Mouse (Mus musculus) embryonic facial prominence, embryonic 13.5 days (tissue): ENCODE results near the gene Allc. TPM values are rescaled to one million over a fixed set of nuclear protein-coding genes. Genes with fewer than 3 reads are reported as not detected.

Source experiments
- ATAC-seq: fragments of 200-750 bp; cut with Nextera tagmentation; 2 replicates; pipeline ENCODE4 v1.8.0; 2017; ENCODE audit warnings: low read depth; ENCODE audit not compliant: insufficient number of reproducible peaks, insufficient read depth, low FRiP score, low TSS enrichment
- H3K27ac ChIP-seq: fragments of 300-500 bp; sonication (generic); 2 replicates; pipeline ENCODE4 v1.5.1; 2015; ENCODE audit warnings: moderate library complexity, mild to moderate bottlenecking, inconsistent platforms
- H3K27me3 ChIP-seq: fragments of 300-500 bp; sonication (generic); 2 replicates; pipeline ENCODE4 v1.6.1; 2015; ENCODE audit warnings: mild to moderate bottlenecking, inconsistent platforms
- H3K36me3 ChIP-seq: fragments of 300-500 bp; sonication (generic); 2 replicates; pipeline ENCODE4 v1.6.1; 2015; ENCODE audit warnings: mild to moderate bottlenecking, inconsistent platforms
- H3K4me1 ChIP-seq: fragments of 300-500 bp; sonication (generic); 2 replicates; pipeline ENCODE4 v1.6.1; 2015; ENCODE audit warnings: inconsistent platforms
- H3K4me2 ChIP-seq: fragments of 300-500 bp; sonication (generic); 2 replicates; pipeline ENCODE4 v1.6.1; 2015; ENCODE audit warnings: moderate library complexity, mild to moderate bottlenecking, inconsistent platforms
- H3K4me3 ChIP-seq: fragments of 300-500 bp; sonication (generic); 2 replicates; pipeline ENCODE4 v1.5.1; 2015; ENCODE audit warnings: mild to moderate bottlenecking, inconsistent platforms
- H3K9ac ChIP-seq: fragments of 300-500 bp; sonication (generic); 2 replicates; pipeline ENCODE4 v1.6.1; 2015; ENCODE audit warnings: mild to moderate bottlenecking, inconsistent platforms
- H3K9me3 ChIP-seq: fragments of 300-500 bp; sonication (generic); 2 replicates; pipeline ENCODE4 v1.6.1; 2016; ENCODE audit warnings: inconsistent platforms
- WGBS: fragments of 180-500 bp; shearing (Covaris S2); methylation state at CpG from one replicate; pipeline ENCODE4 v1.1.7; 2015; ENCODE audit warnings: mixed read lengths; 5-methylcytosine and 5-hydroxymethylcytosine counted together
- polyA plus RNA-seq: library from polyadenylated mRNA; unstranded; fragments of >200 nt; fragmentation: Nextera tagmentation; extraction: Ambion mirVana; gene quantifications from 2 replicates; pipeline ENCODE4 v1.2.1, GENCODE M21; 2015

Gene Allc
- polyA plus RNA-seq, 1 experiment from 2014 or later = not detected

- H3K27ac ChIP-seq = no peak overlapping the region
- no peak overlapping the region for H3K4me2 ChIP-seq
- H3K27me3 ChIP-seq = no peaks in the 10 kb centered on the region
- H3K9ac ChIP-seq = no peak overlapping the region
- peaks cover 13% of the 10 kb centered on the region for H3K4me1 ChIP-seq
- no peaks in the 10 kb centered on the region for H3K36me3 ChIP-seq
- WGBS = 54% methylated on average over 17 of the region's 17 CpGs
- H3K9me3 ChIP-seq = no peaks in the 10 kb centered on the region
- H3K4me3 ChIP-seq = no peak overlapping the region
- ATAC-seq = no peak; the same call in 1 of the 2 replicates
Observed at GRCm38 (mm10) chr12:28607546-28608305, 25.4 kb upstream of the Allc start.

DNA sequence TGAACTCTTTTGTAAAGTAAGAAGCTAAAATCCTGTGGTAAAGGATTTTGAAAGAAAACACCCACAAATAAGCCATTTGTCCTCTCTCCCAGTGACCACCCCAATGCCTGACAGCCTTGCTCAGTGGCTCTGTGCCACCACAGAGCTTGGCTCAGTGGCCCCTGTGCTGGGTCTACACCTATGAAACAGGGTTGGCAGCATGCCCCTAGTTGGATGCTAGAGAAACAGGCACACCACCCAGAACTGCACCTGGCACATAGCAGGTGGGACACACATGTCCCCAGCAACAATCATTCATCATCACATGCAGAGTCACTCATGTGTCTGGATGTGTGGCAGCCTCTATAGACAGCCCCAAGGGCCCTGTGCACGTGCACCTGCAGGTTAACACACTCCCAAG lies 21.2 kb upstream of the Allc start:
- Histone ChIP-seq H3K9me3 (no peaks in the 10 kb centered on the region), H3K4me1 (peaks cover 13% of the 10 kb centered on the region), H3K9ac (no peak overlapping the region), H3K4me3 (no peak overlapping the region), H3K27ac (no peak overlapping the region), H3K36me3 (no peaks in the 10 kb centered on the region), H3K27me3 (no peaks in the 10 kb centered on the region), H3K4me2 (no peak overlapping the region)
- no peak for ATAC-seq
- 59% methylated on average over 1 of the region's 1 CpGs for WGBS

DNA sequence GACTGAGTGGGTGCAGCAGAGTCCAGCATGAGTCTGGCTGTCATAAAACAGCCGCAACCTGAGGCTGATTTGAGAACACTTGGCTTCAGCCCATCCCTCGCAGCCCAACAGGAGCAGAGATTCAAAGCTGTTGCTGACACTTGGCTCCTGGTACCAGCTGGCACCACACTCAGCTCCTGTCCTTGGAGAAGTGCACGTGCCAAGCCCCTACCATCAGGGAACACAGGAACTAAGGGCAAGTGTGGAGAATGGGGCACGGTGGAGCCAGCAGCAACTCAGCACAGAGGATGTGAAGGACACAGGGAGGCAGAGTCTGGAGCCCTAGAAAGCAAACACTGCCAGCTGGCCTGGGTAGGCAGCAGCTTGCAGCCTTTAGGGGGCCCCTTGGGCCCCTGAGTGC lies 19.9 kb upstream of the Allc start:
- no peak for ATAC-seq
- no peak overlapping the region for H3K9ac ChIP-seq
- 26% methylated on average over 4 of the region's 4 CpGs for WGBS
- H3K9me3 ChIP-seq = no peaks in the 10 kb centered on the region
- H3K27ac ChIP-seq = no peak overlapping the region
- no peaks in the 10 kb centered on the region for H3K27me3 ChIP-seq
- H3K4me2 ChIP-seq = no peak overlapping the region
- H3K36me3 ChIP-seq = no peaks in the 10 kb centered on the region
- 0 out of 2 replicates have a peak, but pooled peaks cover under 1% of the 10 kb centered on the region for H3K4me1 ChIP-seq
- H3K4me3 ChIP-seq = no peak overlapping the region

DNA sequence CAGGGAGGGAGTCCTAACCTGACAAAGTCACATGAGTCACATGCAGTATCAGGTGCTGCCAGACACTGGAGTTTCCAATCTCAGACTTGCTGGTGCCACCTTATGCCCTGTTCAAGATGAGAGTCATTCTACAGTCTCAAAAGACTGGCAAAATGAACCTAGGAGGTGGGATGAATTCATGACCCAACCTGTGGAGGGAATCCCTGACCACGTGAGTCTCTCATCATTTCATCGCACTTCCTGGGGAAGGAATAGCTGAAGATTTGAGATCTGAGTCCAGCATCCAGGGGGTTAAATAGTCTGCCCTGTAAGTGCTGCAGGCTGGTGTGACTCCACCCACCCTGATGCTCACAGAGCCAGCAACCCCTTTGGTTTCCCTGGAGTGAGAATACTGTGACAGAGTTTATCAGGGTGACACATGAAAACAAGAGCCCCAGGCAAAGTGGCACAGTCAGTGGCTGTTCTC lies 16.2 kb upstream of the Allc start:
- H3K4me1 ChIP-seq = no peaks in the 10 kb centered on the region
- no peak overlapping the region for H3K4me3 ChIP-seq
- WGBS = 44% methylated on average over 2 of the region's 2 CpGs
- no peaks in the 10 kb centered on the region for H3K36me3 ChIP-seq
- ATAC-seq = no peak
- no peaks in the 10 kb centered on the region for H3K9me3 ChIP-seq
- H3K4me2 ChIP-seq = no peak overlapping the region
- H3K27me3 ChIP-seq = no peaks in the 10 kb centered on the region
- no peak overlapping the region for H3K27ac ChIP-seq
- H3K9ac ChIP-seq = no peak overlapping the region

- 54% methylated on average over 3 of the region's 3 CpGs for WGBS
Observed at GRCm38 (mm10) chr12:28598110-28598509, 15.8 kb upstream of the Allc start.

DNA sequence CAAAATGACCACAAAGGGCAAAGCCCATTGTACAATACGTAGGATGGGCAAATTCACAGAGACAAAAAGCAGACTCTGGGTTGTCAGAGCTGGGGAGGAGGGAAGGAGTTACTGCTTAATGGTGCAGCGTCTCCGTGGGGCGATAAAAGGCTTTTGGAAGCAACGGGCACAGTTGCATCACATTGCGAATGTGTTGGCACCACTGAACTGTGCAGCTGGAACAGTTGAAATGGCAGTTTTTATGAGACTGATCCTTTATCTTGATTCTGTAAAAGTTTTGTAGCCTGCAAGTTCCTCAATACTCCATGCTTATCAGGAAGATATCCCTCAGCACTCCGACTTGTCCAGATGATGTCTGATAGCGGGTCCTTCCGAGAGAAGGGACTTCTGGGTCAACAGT lies 15.4 kb upstream of the Allc start:
- 87% methylated on average over 9 of the region's 9 CpGs for WGBS
- H3K4me3 ChIP-seq = no peak overlapping the region

More at GRCm38 (mm10) chr12:28598110-28598509, 15.8 kb upstream of the Allc start:
- H3K4me2 ChIP-seq = no peak overlapping the region
- no peaks in the 10 kb centered on the region for H3K27me3 ChIP-seq
- no peaks in the 10 kb centered on the region for H3K4me1 ChIP-seq
- H3K36me3 ChIP-seq = no peaks in the 10 kb centered on the region
- H3K4me3 ChIP-seq = no peak overlapping the region
- no peak overlapping the region for H3K27ac ChIP-seq
- no peak for ATAC-seq
- H3K9ac ChIP-seq = no peak overlapping the region
- H3K9me3 ChIP-seq = no peaks in the 10 kb centered on the region

DNA sequence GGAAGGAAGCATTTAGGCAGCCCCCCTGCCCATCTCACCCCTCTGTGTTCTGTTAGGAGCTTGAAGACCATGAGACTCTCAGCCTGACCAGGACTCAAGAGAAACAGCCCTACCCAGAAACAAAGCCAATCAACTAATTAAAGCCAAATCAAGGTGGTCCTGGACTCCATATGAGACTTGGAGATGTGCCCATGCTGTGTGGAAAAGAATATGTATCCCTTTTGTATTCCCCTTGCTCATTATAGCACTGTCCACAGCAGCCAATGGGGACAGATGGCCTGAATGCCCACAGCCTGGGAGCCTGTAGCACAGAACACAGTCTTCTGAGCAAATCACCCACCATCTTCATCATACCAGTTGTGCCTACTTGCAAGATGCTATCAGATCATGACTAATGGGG lies 14.5 kb upstream of the Allc start:
- Histone ChIP-seq H3K27ac (no peak overlapping the region), H3K4me2 (no peak overlapping the region), H3K27me3 (no peaks in the 10 kb centered on the region), H3K4me1 (no peaks in the 10 kb centered on the region), H3K4me3 (no peak overlapping the region), H3K9me3 (no peaks in the 10 kb centered on the region), H3K9ac (no peak overlapping the region), H3K36me3 (no peaks in the 10 kb centered on the region)
- no peak for ATAC-seq

More for the DNA sequence above, 15.4 kb upstream of the Allc start:
- Histone ChIP-seq H3K4me2 (no peak overlapping the region), H3K27me3 (no peaks in the 10 kb centered on the region), H3K36me3 (no peaks in the 10 kb centered on the region), H3K4me1 (no peaks in the 10 kb centered on the region), H3K9me3 (no peaks in the 10 kb centered on the region), H3K27ac (no peak overlapping the region), H3K9ac (no peak overlapping the region)
- no peak for ATAC-seq

DNA sequence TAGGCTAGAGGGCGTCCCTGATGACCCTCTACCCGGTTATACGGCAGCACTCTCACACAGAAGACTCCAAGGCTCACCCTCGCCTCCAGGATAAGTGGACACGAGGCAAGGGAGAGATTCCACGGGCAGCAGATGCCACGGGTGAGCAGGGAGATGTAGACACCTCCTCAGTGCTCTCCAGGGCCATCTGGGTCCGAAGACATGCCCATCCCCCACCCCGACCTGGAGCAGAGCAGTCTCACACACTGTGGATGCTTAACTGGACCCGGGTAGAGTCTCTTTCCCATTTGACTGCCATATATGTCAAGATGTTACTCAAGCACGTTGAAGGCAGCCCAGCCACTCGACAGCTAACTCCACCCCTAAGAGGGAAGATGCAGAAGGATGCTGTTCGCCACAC lies 8.1 kb upstream of the Allc start:
- 47% methylated on average over 13 of the region's 13 CpGs for WGBS
- Histone ChIP-seq H3K9ac (no peak overlapping the region), H3K9me3 (no peaks in the 10 kb centered on the region), H3K27ac (no peak overlapping the region), H3K4me3 (no peak overlapping the region), H3K36me3 (no peaks in the 10 kb centered on the region), H3K4me1 (peaks cover 4% of the 10 kb centered on the region; the same call in 1 of the 2 replicates), H3K27me3 (peaks cover 15% of the 10 kb centered on the region), H3K4me2 (no peak overlapping the region)
- ATAC-seq = no peak; the same call in 1 of the 2 replicates

- H3K4me2 ChIP-seq = peak overlapping the region; percentile 67
- H3K4me3 ChIP-seq = peak overlapping the region; percentile 51
- peaks cover 15% of the 10 kb centered on the region for H3K27me3 ChIP-seq
- peaks cover 4% of the 10 kb centered on the region; the same call in 1 of the 2 replicates for H3K4me1 ChIP-seq
- peak; percentile 83; the same call in 1 of the 2 replicates for ATAC-seq
- no peaks in the 10 kb centered on the region for H3K36me3 ChIP-seq
- no peaks in the 10 kb centered on the region for H3K9me3 ChIP-seq
- H3K9ac ChIP-seq = peak overlapping the region; percentile 61
- 8% methylated on average over 24 of the region's 24 CpGs for WGBS
- H3K27ac ChIP-seq = no peak overlapping the region
Observed at GRCm38 (mm10) chr12:28589090-28589868, 7.0 kb upstream of the Allc start.

DNA sequence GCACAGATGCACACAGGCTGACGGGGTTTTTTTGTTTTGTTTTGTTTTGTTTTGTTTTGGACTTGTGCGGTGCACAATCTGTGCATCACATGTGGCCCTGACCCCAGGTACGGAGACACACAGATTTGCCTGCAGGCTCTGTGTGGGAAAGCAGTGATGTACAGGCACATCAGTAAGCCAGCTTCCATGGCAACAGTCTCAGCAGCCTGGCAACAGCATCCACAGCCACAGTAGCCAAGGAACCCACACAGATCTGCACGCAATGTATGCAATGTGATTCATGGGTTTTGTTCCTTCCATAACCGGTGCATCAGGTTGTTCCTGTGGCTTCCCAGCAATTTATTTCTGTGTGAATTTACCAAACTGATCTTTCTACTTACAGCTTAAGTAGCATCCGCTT lies 5.6 kb upstream of the Allc start:
- H3K4me2 ChIP-seq = no peak overlapping the region
- peaks cover 4% of the 10 kb centered on the region; the same call in 1 of the 2 replicates for H3K4me1 ChIP-seq
- no peak overlapping the region for H3K27ac ChIP-seq
- no peak overlapping the region for H3K9ac ChIP-seq
- peaks cover 15% of the 10 kb centered on the region for H3K27me3 ChIP-seq
- 76% methylated on average over 6 of the region's 6 CpGs for WGBS
- no peaks in the 10 kb centered on the region for H3K9me3 ChIP-seq
- no peak overlapping the region for H3K4me3 ChIP-seq
- no peaks in the 10 kb centered on the region for H3K36me3 ChIP-seq
- ATAC-seq = no peak

- peaks cover 2% of the 10 kb centered on the region; the same call in 1 of the 2 replicates for H3K4me1 ChIP-seq
- H3K4me3 ChIP-seq = no peak overlapping the region
- no peak overlapping the region for H3K9ac ChIP-seq
- WGBS = 54% methylated on average over 3 of the region's 3 CpGs
- H3K27me3 ChIP-seq = peaks cover 12% of the 10 kb centered on the region
- no peaks in the 10 kb centered on the region for H3K36me3 ChIP-seq
- no peaks in the 10 kb centered on the region for H3K9me3 ChIP-seq
- ATAC-seq = no peak
- H3K27ac ChIP-seq = no peak overlapping the region
- H3K4me2 ChIP-seq = no peak overlapping the region
Observed at GRCm38 (mm10) chr12:28584036-28584435, 1.7 kb upstream of the Allc start.

GRCm38 (mm10) chr12:28579132-28579531 lies 3.2 kb downstream of the Allc start:
- Histone ChIP-seq H3K4me3 (no peak overlapping the region), H3K9me3 (no peaks in the 10 kb centered on the region), H3K4me2 (no peak overlapping the region), H3K36me3 (no peaks in the 10 kb centered on the region), H3K4me1 (no peaks in the 10 kb centered on the region), H3K27ac (no peak overlapping the region), H3K27me3 (no peaks in the 10 kb centered on the region), H3K9ac (no peak overlapping the region)
- WGBS = 32% methylated on average over 4 of the region's 4 CpGs
- ATAC-seq = no peak
